Comparison of ENCODE assay signal across 8 mouse cellular contexts in genomic region chrX:111696356-111697282, GRCm38 (mm10). TPM values are rescaled to one million over a fixed set of nuclear protein-coding genes. Genes with fewer than 3 reads are reported as not detected.
DNase-seq lines count a peak whose midpoint lies in the region; ATAC-seq and TF ChIP-seq lines count a peak whose summit lies in the region.

TSS of gene Hdx (minus strand) at chrX:111697079.

- peak within 1 kb of the TSS; percentile 57 for H3K4me2 ChIP-seq in forebrain, embryonic 13.5 days
- H3K4me2 ChIP-seq in heart, embryonic 15.5 days, result peak within 1 kb of the TSS; percentile 65
- H3K4me2 ChIP-seq in neural tube, embryonic 11.5 days (ENCODE audit: low read depth), result peak within 1 kb of the TSS; percentile 44

- WGBS in forebrain, embryonic 13.5 days, result 16% methylated on average over 26 of the region's 26 CpGs
- 9% methylated on average over 26 of the region's 26 CpGs for WGBS in heart, embryonic 15.5 days
- WGBS in neural tube, embryonic 11.5 days, result 21% methylated on average over 26 of the region's 26 CpGs

- ATAC-seq in cerebellum, adult (ENCODE audit: insufficient number of reproducible peaks, low FRiP score, low TSS enrichment), result peak; percentile 93
- peak; percentile 96 for ATAC-seq in forebrain, embryonic 13.5 days
- ATAC-seq in heart, embryonic 15.5 days (replicated peaks; ENCODE audit: insufficient number of reproducible peaks, insufficient read depth, low FRiP score, low read depth), result peak; percentile 70
- ATAC-seq in neural tube, embryonic 11.5 days (ENCODE audit: insufficient read depth, low FRiP score, low TSS enrichment), result peak; percentile 95

- peak; percentile 76 for DNase-seq in kidney, postnatal 10 days
- peak; percentile 39 for DNase-seq in liver
- DNase-seq in neural tube, embryonic 11.5 days (ENCODE audit: low spot score), result peak; percentile 78
- peak; percentile 31 to 59 for DNase-seq in urinary bladder, postnatal 4 days (ENCODE audit: low spot score in 2 of 2)

- no peak for TF ChIP-seq CTCF in E14TG2a.4 (conservative IDR thresholded peaks at IDR 0.05; ENCODE audit: low read length)

- H3K4me1 ChIP-seq in E14TG2a.4 (replicated peaks; ENCODE audit: low read depth, low read length), result no peaks in the 10 kb centered on the region
- no peaks in the 10 kb centered on the region for H3K4me1 ChIP-seq in forebrain, embryonic 13.5 days
- H3K4me1 ChIP-seq in heart, embryonic 15.5 days (replicated peaks), result no peaks in the 10 kb centered on the region
- no peaks in the 10 kb centered on the region for H3K4me1 ChIP-seq in neural tube, embryonic 11.5 days (ENCODE audit: control insufficient read depth, insufficient read depth, low read length)

- no peaks in the 10 kb centered on the region for H3K36me3 ChIP-seq in E14TG2a.4 (ENCODE audit: insufficient read depth, low read length)
- no peaks in the 10 kb centered on the region for H3K36me3 ChIP-seq in forebrain, embryonic 13.5 days (ENCODE audit: poor library complexity, severe bottlenecking)
- no peaks in the 10 kb centered on the region for H3K36me3 ChIP-seq in heart, embryonic 15.5 days
- H3K36me3 ChIP-seq in neural tube, embryonic 11.5 days (ENCODE audit: control insufficient read depth, insufficient read depth, low read length), result no peaks in the 10 kb centered on the region

- H3K9me3 ChIP-seq in E14TG2a.4 (ENCODE audit: low read length), result no peaks in the 10 kb centered on the region
- no peaks in the 10 kb centered on the region for H3K9me3 ChIP-seq in forebrain, embryonic 13.5 days (replicated peaks)
- no peaks in the 10 kb centered on the region for H3K9me3 ChIP-seq in heart, embryonic 15.5 days (replicated peaks)
- no peaks in the 10 kb centered on the region for H3K9me3 ChIP-seq in neural tube, embryonic 11.5 days (ENCODE audit: control insufficient read depth, low read length)

- H3K4me3 ChIP-seq in E14TG2a.4 (replicated peaks; ENCODE audit: low read length), result peak within 1 kb of the TSS; percentile 77
- peak within 1 kb of the TSS; percentile 51 for H3K4me3 ChIP-seq in forebrain, embryonic 13.5 days
- peak within 1 kb of the TSS; percentile 56 for H3K4me3 ChIP-seq in heart, embryonic 15.5 days
- peak within 1 kb of the TSS; percentile 47 for H3K4me3 ChIP-seq in neural tube, embryonic 11.5 days (ENCODE audit: low read depth, low read length)

- H3K9ac ChIP-seq in forebrain, embryonic 13.5 days, result peak within 1 kb of the TSS; percentile 67
- H3K9ac ChIP-seq in heart, embryonic 15.5 days, result peak within 1 kb of the TSS; percentile 52
- H3K9ac ChIP-seq in neural tube, embryonic 11.5 days (ENCODE audit: low read length), result peak within 1 kb of the TSS; percentile 60

- H3K27me3 ChIP-seq in E14TG2a.4 (ENCODE audit: insufficient read depth, low read length), result no peaks in the 10 kb centered on the region
- H3K27me3 ChIP-seq in forebrain, embryonic 13.5 days, result no peaks in the 10 kb centered on the region
- H3K27me3 ChIP-seq in heart, embryonic 15.5 days, result no peaks in the 10 kb centered on the region
- H3K27me3 ChIP-seq in neural tube, embryonic 11.5 days (ENCODE audit: control insufficient read depth, insufficient read depth, low read length), result no peaks in the 10 kb centered on the region

- peak within 1 kb of the TSS; percentile 68 for H3K27ac ChIP-seq in forebrain, embryonic 13.5 days
- H3K27ac ChIP-seq in heart, embryonic 15.5 days, result peak within 1 kb of the TSS; percentile 53
- peak within 1 kb of the TSS; percentile 62; the same call in 1 of the 2 replicates for H3K27ac ChIP-seq in neural tube, embryonic 11.5 days (ENCODE audit: low read depth, low read length)

RNA-seq across cellular contexts. Expression of gene Hdx, which starts in this region (rescaled TPM):
- 1.9 and 2.1 TPM in 2 replicates for polyA plus RNA-seq in forebrain, embryonic 13.5 days (2015; fragmentation: Nextera tagmentation; extraction: Ambion mirVana)
- 0.47 and 0.54 TPM in 2 replicates for polyA plus RNA-seq in heart, embryonic 15.5 days (2015; fragmentation: Nextera tagmentation; extraction: Ambion mirVana)
- polyA plus RNA-seq in neural tube, embryonic 11.5 days (2014; fragmentation: Nextera tagmentation; extraction: Ambion mirVana), result 2.6 and 2.7 TPM in 2 replicates

Comparison
In these comparisons a context has a peak if more than half of its experiments do, and no peak if none do; other contexts are left out.
1. Peak in every context shown above with its lines: DNase-seq, ATAC-seq, H3K4me3 ChIP-seq and H3K27ac ChIP-seq.
2. Peak in ATAC-seq, H3K4me3 ChIP-seq, H3K27ac ChIP-seq, H3K9ac ChIP-seq and H3K4me2 ChIP-seq in heart, embryonic 15.5 days; RNA of the gene not detected or under 1 TPM.